11 mouse cellular contexts compared by ENCODE assay signal in the genomic region with DNA sequence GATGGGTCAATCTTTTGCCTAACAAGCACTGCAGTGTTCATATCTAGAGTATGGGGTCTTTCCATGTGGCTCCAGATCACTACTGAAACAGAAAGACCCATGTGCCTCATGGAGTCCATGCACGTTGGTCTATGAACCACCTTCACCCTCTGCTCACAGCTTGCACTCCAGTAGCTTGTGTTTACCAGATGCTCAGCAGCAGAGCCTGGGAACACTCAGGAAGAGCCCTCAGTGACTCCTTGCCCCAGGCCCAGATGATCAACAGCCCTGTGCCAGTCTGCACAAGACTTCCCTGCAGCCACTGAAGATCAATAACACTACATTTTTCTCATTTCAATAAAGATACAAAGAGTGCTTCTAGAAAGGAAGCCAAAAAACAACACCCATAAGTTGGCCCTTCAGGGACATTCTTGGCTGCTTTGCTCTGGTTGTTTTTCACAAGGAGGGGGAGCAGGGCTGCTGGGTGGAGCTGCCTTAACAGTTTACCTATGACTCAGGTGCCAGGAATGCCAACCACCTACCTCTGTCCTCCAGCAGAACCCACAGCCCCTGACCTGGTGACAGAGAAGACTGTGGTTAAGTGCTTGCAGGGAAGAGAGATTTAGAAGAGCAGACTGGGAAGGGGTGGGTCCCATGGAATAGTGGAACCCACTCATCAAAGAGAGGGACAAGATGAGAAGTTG.
DNase-seq lines count a peak whose midpoint lies in the region; ATAC-seq lines count a peak whose summit lies in the region.
"Had no signal": no experiment of that assay in that cellular context is flagged by ENCODE, and none has a peak within 500 bp of the region (broad histone marks: within the 10 kb centered on the region; RNA-seq: fewer than 3 reads in every experiment).

No protein-coding gene starts in this region.

- ATAC-seq in limb, embryonic 15.5 days (ENCODE audit: insufficient number of reproducible peaks, low FRiP score, low TSS enrichment, low read depth), result no peak
- peak; percentile 79 for ATAC-seq in kidney, embryonic 16.5 days (ENCODE audit: low FRiP score, low TSS enrichment)
- peak; percentile 60; the same call in 1 of the 2 replicates for ATAC-seq in lung, embryonic 15.5 days (ENCODE audit: borderline replicate concordance, extremely low read depth, low FRiP score, low TSS enrichment)
- peak; percentile 86 for ATAC-seq in stomach, embryonic 16.5 days (ENCODE audit: insufficient read depth, low FRiP score)
- ATAC-seq in forebrain, embryonic 15.5 days (replicated peaks), result no peak
- ATAC-seq in forebrain, embryonic 13.5 days, result no peak
- ATAC-seq: midbrain, embryonic 13.5 days had no signal

- no peak overlapping the region for H3K4me3 ChIP-seq in limb, embryonic 15.5 days
- H3K4me3 ChIP-seq in limb, embryonic 10.5 days, result no peak overlapping the region
- H3K4me3 ChIP-seq in kidney, embryonic 16.5 days (ENCODE audit: low read length), result no peak overlapping the region
- H3K4me3 ChIP-seq in lung, embryonic 15.5 days, result no peak overlapping the region
- no peak overlapping the region for H3K4me3 ChIP-seq in stomach, embryonic 16.5 days (replicated peaks; ENCODE audit: low read length)
- H3K4me3 ChIP-seq in forebrain, embryonic 15.5 days, result no peak overlapping the region
- no peak overlapping the region for H3K4me3 ChIP-seq in forebrain, embryonic 13.5 days
- H3K4me3 ChIP-seq: hindbrain, embryonic 10.5 days; midbrain, embryonic 13.5 days had no signal

- WGBS in limb, embryonic 15.5 days, result 60% methylated on average over 1 of the region's 1 CpGs
- WGBS in limb, embryonic 10.5 days, result 89% methylated on average over 1 of the region's 1 CpGs
- WGBS in kidney, embryonic 16.5 days, result 81% methylated on average over 1 of the region's 1 CpGs
- WGBS in lung, embryonic 15.5 days, result 57% methylated on average over 1 of the region's 1 CpGs
- 71% methylated on average over 1 of the region's 1 CpGs for WGBS in stomach, embryonic 16.5 days
- 77% methylated on average over 1 of the region's 1 CpGs for WGBS in forebrain, embryonic 15.5 days
- WGBS in forebrain, embryonic 13.5 days, result 65% methylated on average over 1 of the region's 1 CpGs

- H3K9me3 ChIP-seq in limb, embryonic 15.5 days, result no peaks in the 10 kb centered on the region
- H3K9me3 ChIP-seq in limb, embryonic 10.5 days (replicated peaks), result no peaks in the 10 kb centered on the region
- no peaks in the 10 kb centered on the region for H3K9me3 ChIP-seq in kidney, embryonic 16.5 days (ENCODE audit: low read length)
- no peaks in the 10 kb centered on the region for H3K9me3 ChIP-seq in lung, embryonic 15.5 days
- H3K9me3 ChIP-seq in stomach, embryonic 16.5 days (replicated peaks; ENCODE audit: control insufficient read depth, low read length), result no peaks in the 10 kb centered on the region
- no peaks in the 10 kb centered on the region for H3K9me3 ChIP-seq in forebrain, embryonic 15.5 days
- no peaks in the 10 kb centered on the region for H3K9me3 ChIP-seq in forebrain, embryonic 13.5 days (replicated peaks)
- H3K9me3 ChIP-seq: hindbrain, embryonic 10.5 days; midbrain, embryonic 13.5 days had no signal

- H3K4me2 ChIP-seq in limb, embryonic 15.5 days, result no peak overlapping the region
- H3K4me2 ChIP-seq in kidney, embryonic 16.5 days (replicated peaks; ENCODE audit: low read depth, low read length), result no peak overlapping the region
- no peak overlapping the region for H3K4me2 ChIP-seq in lung, embryonic 15.5 days
- no peak overlapping the region for H3K4me2 ChIP-seq in stomach, embryonic 16.5 days (ENCODE audit: low read depth, low read length)
- no peak overlapping the region for H3K4me2 ChIP-seq in forebrain, embryonic 15.5 days (replicated peaks)
- H3K4me2 ChIP-seq in forebrain, embryonic 13.5 days, result no peak overlapping the region
- H3K4me2 ChIP-seq: midbrain, embryonic 13.5 days had no signal

- peaks cover 9% of the 10 kb centered on the region; the same call in 1 of the 2 replicates for H3K4me1 ChIP-seq in limb, embryonic 15.5 days
- H3K4me1 ChIP-seq in limb, embryonic 10.5 days, result no peaks in the 10 kb centered on the region
- no peaks in the 10 kb centered on the region for H3K4me1 ChIP-seq in kidney, embryonic 16.5 days (ENCODE audit: insufficient read depth, low read length)
- H3K4me1 ChIP-seq in lung, embryonic 15.5 days, result peaks cover 21% of the 10 kb centered on the region
- H3K4me1 ChIP-seq in stomach, embryonic 16.5 days (ENCODE audit: control insufficient read depth, insufficient read depth, low read length), result 0 out of 2 replicates have a peak, but pooled peaks cover 4% of the 10 kb centered on the region
- no peaks in the 10 kb centered on the region for H3K4me1 ChIP-seq in forebrain, embryonic 15.5 days
- H3K4me1 ChIP-seq in forebrain, embryonic 13.5 days, result no peaks in the 10 kb centered on the region
- H3K4me1 ChIP-seq: hindbrain, embryonic 10.5 days; midbrain, embryonic 13.5 days had no signal

- H3K27ac ChIP-seq in limb, embryonic 15.5 days, result peak overlapping the region; percentile 27; the same call in 1 of the 2 replicates
- H3K27ac ChIP-seq in limb, embryonic 10.5 days, result no peak overlapping the region
- peak overlapping the region; percentile 17; the same call in 1 of the 2 replicates for H3K27ac ChIP-seq in kidney, embryonic 16.5 days (ENCODE audit: low read length)
- H3K27ac ChIP-seq in lung, embryonic 15.5 days, result peak overlapping the region; percentile 70
- H3K27ac ChIP-seq in stomach, embryonic 16.5 days (ENCODE audit: low read length), result peak overlapping the region; percentile 57; the same call in 1 of the 2 replicates
- H3K27ac ChIP-seq in forebrain, embryonic 15.5 days (replicated peaks), result no peak overlapping the region
- no peak overlapping the region for H3K27ac ChIP-seq in forebrain, embryonic 13.5 days
- H3K27ac ChIP-seq: hindbrain, embryonic 10.5 days; midbrain, embryonic 13.5 days had no signal

- H3K9ac ChIP-seq in limb, embryonic 15.5 days, result no peak overlapping the region
- H3K9ac ChIP-seq in kidney, embryonic 16.5 days (replicated peaks; ENCODE audit: low read length), result no peak overlapping the region
- H3K9ac ChIP-seq in lung, embryonic 15.5 days, result no peak overlapping the region
- 0 out of 2 replicates have a peak overlapping the region, but pooled peaks have one; percentile 7 for H3K9ac ChIP-seq in stomach, embryonic 16.5 days (ENCODE audit: low read length)
- H3K9ac ChIP-seq in forebrain, embryonic 15.5 days (replicated peaks), result no peak overlapping the region
- H3K9ac ChIP-seq in forebrain, embryonic 13.5 days, result no peak overlapping the region
- H3K9ac ChIP-seq: midbrain, embryonic 13.5 days had no signal

- no peaks in the 10 kb centered on the region for H3K27me3 ChIP-seq in limb, embryonic 15.5 days
- H3K27me3 ChIP-seq in limb, embryonic 10.5 days (ENCODE audit: low read depth, poor library complexity, severe bottlenecking), result no peaks in the 10 kb centered on the region
- no peaks in the 10 kb centered on the region for H3K27me3 ChIP-seq in kidney, embryonic 16.5 days (ENCODE audit: insufficient read depth, low read length)
- H3K27me3 ChIP-seq in lung, embryonic 15.5 days, result no peaks in the 10 kb centered on the region
- no peaks in the 10 kb centered on the region for H3K27me3 ChIP-seq in stomach, embryonic 16.5 days (ENCODE audit: control insufficient read depth, insufficient read depth, low read length)
- no peaks in the 10 kb centered on the region for H3K27me3 ChIP-seq in forebrain, embryonic 15.5 days
- H3K27me3 ChIP-seq in forebrain, embryonic 13.5 days, result no peaks in the 10 kb centered on the region
- H3K27me3 ChIP-seq: midbrain, embryonic 13.5 days had no signal

- H3K36me3 ChIP-seq in limb, embryonic 15.5 days, result no peaks in the 10 kb centered on the region
- no peaks in the 10 kb centered on the region for H3K36me3 ChIP-seq in limb, embryonic 10.5 days
- H3K36me3 ChIP-seq in kidney, embryonic 16.5 days (ENCODE audit: insufficient read depth, low read length), result no peaks in the 10 kb centered on the region
- no peaks in the 10 kb centered on the region for H3K36me3 ChIP-seq in lung, embryonic 15.5 days
- no peaks in the 10 kb centered on the region for H3K36me3 ChIP-seq in stomach, embryonic 16.5 days (ENCODE audit: control insufficient read depth, insufficient read depth, low read length)
- no peaks in the 10 kb centered on the region for H3K36me3 ChIP-seq in forebrain, embryonic 15.5 days
- no peaks in the 10 kb centered on the region for H3K36me3 ChIP-seq in forebrain, embryonic 13.5 days (ENCODE audit: poor library complexity, severe bottlenecking)
- H3K36me3 ChIP-seq: hindbrain, embryonic 10.5 days; midbrain, embryonic 13.5 days had no signal

- DNase-seq in limb, embryonic 10.5 days (ENCODE audit: low spot score), result no peak
- no peak for DNase-seq in ovary, postnatal 10 days (ENCODE audit: low spot score)
- DNase-seq: cerebellum, adult 18-20 months had no signal

Comparison
In these comparisons a context has a peak if more than half of its experiments do, and no peak if none do; other contexts are left out.
1. H3K27ac ChIP-seq: peak in limb, embryonic 15.5 days (single experiment), kidney, embryonic 16.5 days (single experiment), lung, embryonic 15.5 days (single experiment) and stomach, embryonic 16.5 days (single experiment); none in limb, embryonic 10.5 days (single experiment), forebrain, embryonic 15.5 days (single experiment) and forebrain, embryonic 13.5 days (single experiment).
2. ATAC-seq: peak in kidney, embryonic 16.5 days (single experiment), lung, embryonic 15.5 days (single experiment) and stomach, embryonic 16.5 days (single experiment); none in limb, embryonic 15.5 days (single experiment), forebrain, embryonic 15.5 days (single experiment) and forebrain, embryonic 13.5 days (single experiment).